Mouse (Mus musculus): ENCODE data around the gene Nploc4.

DNA sequence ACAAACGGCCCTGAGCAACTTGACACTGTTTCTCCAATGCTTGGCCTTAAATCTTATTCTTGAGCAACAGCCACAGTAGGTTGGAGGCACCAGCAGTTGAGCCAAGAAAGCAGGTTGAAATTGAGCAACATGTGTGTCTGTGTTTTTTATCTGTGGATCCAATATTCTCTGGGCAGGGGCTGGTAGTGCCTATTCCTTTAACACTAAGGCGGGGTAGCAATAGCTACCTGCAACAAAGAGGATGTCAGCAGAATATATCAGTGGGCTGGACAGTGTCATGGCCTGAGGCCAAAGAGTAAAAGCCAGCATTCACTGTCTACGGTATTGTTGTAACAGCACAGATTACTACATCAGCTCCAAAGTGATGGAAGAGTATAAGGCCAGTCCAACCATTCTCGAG is 41.8 kb downstream of the Nploc4 start:
- no peak for TF ChIP-seq MAX (IDR thresholded peaks at IDR 0.05)
- no peak for TF ChIP-seq CTCF (IDR thresholded peaks at IDR 0.05; ENCODE audit: control insufficient read depth, insufficient read depth, insufficient read length)

Data from C2C12 (cell line).